In genomic region chr6:71250951-71251350, GRCm38 (mm10) we compare ENCODE assay signal across 37 mouse cellular contexts. TPM values are rescaled to one million over a fixed set of nuclear protein-coding genes. Genes with fewer than 3 reads are reported as not detected.
A peak's percentile ranks its signal among the peaks of the same experiment; 100 is the strongest.
DNase-seq lines count a peak whose midpoint lies in the region; ATAC-seq and TF ChIP-seq lines count a peak whose summit lies in the region.
"Had no signal": no experiment of that assay in that cellular context is flagged by ENCODE, and none has a peak within 500 bp of the region (broad histone marks: within the 10 kb centered on the region; RNA-seq: fewer than 3 reads in every experiment).

No protein-coding gene starts in this region.

- ATAC-seq in heart, embryonic 14.5 days (ENCODE audit: insufficient number of reproducible peaks, insufficient read depth, low FRiP score, low read depth): 0 out of 2 replicates have a peak, but pooled peaks have one; percentile 23
- 0 out of 2 replicates have a peak, but pooled peaks have one; percentile 57 for ATAC-seq in megakaryocyte-erythroid progenitor cell, adult 5-6 weeks (replicated peaks; ENCODE audit: low FRiP score, low TSS enrichment, poor library complexity, severe bottlenecking)
- ATAC-seq: CD4-positive, CD25-positive, alpha-beta regulatory T cell, adult 4 months; forebrain, postnatal 0 days; hindbrain, postnatal 0 days; intestine, embryonic 15.5 days had no signal

- intact Hi-C loops in gastrocnemius, adult 2 months (cut with DNase I): no loop called here
- intact Hi-C loops in heart, postnatal 14 days (cut with DNase I): no loop called here

- H3K4me2 ChIP-seq in heart, embryonic 14.5 days (ENCODE audit: low read length): no peak overlapping the region
- H3K4me2 ChIP-seq: embryonic facial prominence, embryonic 15.5 days; forebrain, embryonic 12.5 days; hindbrain, embryonic 12.5 days; intestine, embryonic 15.5 days; limb, embryonic 13.5 days; liver, embryonic 11.5 days; lung, embryonic 15.5 days had no signal

- H3K27ac ChIP-seq in gastrocnemius, adult 2 months: peak overlapping the region; percentile 35; the same call in 1 of the 2 replicates
- peak overlapping the region; percentile 10 to 33; a peak in 2 of 4 replicates for H3K27ac ChIP-seq in heart, embryonic 14.5 days (replicated peaks in 1 of 2; ENCODE audit: control insufficient read depth in 1 of 2, insufficient read depth in 1 of 2, low read depth in 2 of 2, low read length in 2 of 2)
- no peak overlapping the region for H3K27ac ChIP-seq in midbrain, embryonic 10.5 days (replicated peaks)
- H3K27ac ChIP-seq: embryonic facial prominence, embryonic 10.5 days; embryonic facial prominence, embryonic 15.5 days; forebrain, embryonic 12.5 days; hindbrain, embryonic 12.5 days; hindbrain, postnatal 0 days; intestine, embryonic 15.5 days; layer of hippocampus, adult 2 months; limb, embryonic 13.5 days; lung, embryonic 15.5 days had no signal

- no peak overlapping the region for H3K9ac ChIP-seq in heart, embryonic 14.5 days (ENCODE audit: low read length)
- H3K9ac ChIP-seq: embryonic facial prominence, embryonic 15.5 days; forebrain, embryonic 12.5 days; forebrain, postnatal 0 days; hindbrain, embryonic 12.5 days; intestine, embryonic 15.5 days; limb, embryonic 13.5 days; lung, embryonic 15.5 days had no signal

- H3K4me1 ChIP-seq in heart, embryonic 14.5 days (ENCODE audit: control insufficient read depth in 2 of 2, insufficient read depth in 2 of 2, low read length in 2 of 2): peaks cover 21 to 32% of the 10 kb centered on the region in 2 experiments
- no peaks in the 10 kb centered on the region for H3K4me1 ChIP-seq in midbrain, embryonic 10.5 days
- H3K4me1 ChIP-seq: embryonic facial prominence, embryonic 10.5 days; embryonic facial prominence, embryonic 15.5 days; forebrain, embryonic 12.5 days; hindbrain, embryonic 12.5 days; intestine, embryonic 15.5 days; limb, embryonic 13.5 days; lung, embryonic 15.5 days had no signal

- H3K9me3 ChIP-seq in heart, embryonic 14.5 days (ENCODE audit: control insufficient read depth, low read length): no peaks in the 10 kb centered on the region
- no peaks in the 10 kb centered on the region for H3K9me3 ChIP-seq in midbrain, embryonic 10.5 days (replicated peaks)
- H3K9me3 ChIP-seq: embryonic facial prominence, embryonic 10.5 days; embryonic facial prominence, embryonic 15.5 days; forebrain, embryonic 12.5 days; hindbrain, embryonic 12.5 days; intestine, embryonic 15.5 days; limb, embryonic 13.5 days; lung, embryonic 15.5 days had no signal

- H3K36me3 ChIP-seq in heart, embryonic 14.5 days (ENCODE audit: control insufficient read depth, insufficient read depth, low read length): peaks cover 30% of the 10 kb centered on the region
- no peaks in the 10 kb centered on the region for H3K36me3 ChIP-seq in C2C12 (ENCODE audit: control insufficient read depth, insufficient read depth)
- no peaks in the 10 kb centered on the region for H3K36me3 ChIP-seq in midbrain, embryonic 10.5 days
- H3K36me3 ChIP-seq: embryonic facial prominence, embryonic 10.5 days; embryonic facial prominence, embryonic 15.5 days; forebrain, embryonic 12.5 days; hindbrain, embryonic 12.5 days; intestine, embryonic 15.5 days; limb, embryonic 13.5 days; lung, embryonic 15.5 days had no signal

- no peak overlapping the region for H3ac ChIP-seq in C2C12 (ENCODE audit: control insufficient read depth, insufficient read length, low read depth)

- no peak for TF ChIP-seq CTCF in gastrocnemius, adult 2 months (IDR thresholded peaks at IDR 0.05)
- no peak for TF ChIP-seq CTCF in C2C12 (IDR thresholded peaks at IDR 0.05; ENCODE audit: control insufficient read depth, insufficient read depth, insufficient read length)

- H3K79me2 ChIP-seq in C2C12 (ENCODE audit: control insufficient read depth, insufficient read depth): no peaks in the 10 kb centered on the region

- no peak for DNase-seq in gastrocnemius, adult 2 months
- no peak for DNase-seq in gastrocnemius, postnatal 25 days
- no peak for DNase-seq in heart, postnatal 14 days
- no peak for DNase-seq in cerebellum, postnatal 4 days (ENCODE audit: low spot score in 2 of 2)
- DNase-seq in midbrain, embryonic 10.5 days (ENCODE audit: low spot score): no peak
- DNase-seq: adrenal gland, adult 8-10 months; cerebellum, adult 2 months; cerebellum, postnatal 14 days; forebrain, postnatal 0 days; gastrocnemius, postnatal 14 days; kidney, adult 2 months; kidney, postnatal 36 days; lung, postnatal 36 days; midbrain, embryonic 14.5 days; thymus, adult 2 months; thymus, postnatal 36 days had no signal

- no peaks in the 10 kb centered on the region for H3K27me3 ChIP-seq in heart, embryonic 14.5 days (ENCODE audit: control insufficient read depth, insufficient read depth, low read length)
- no peaks in the 10 kb centered on the region for H3K27me3 ChIP-seq in C2C12 (ENCODE audit: control insufficient read depth, insufficient read depth, insufficient read length)
- H3K27me3 ChIP-seq in midbrain, embryonic 10.5 days (ENCODE audit: low read depth, poor library complexity, severe bottlenecking): no peaks in the 10 kb centered on the region
- H3K27me3 ChIP-seq: embryonic facial prominence, embryonic 15.5 days; forebrain, embryonic 12.5 days; hindbrain, embryonic 12.5 days; intestine, embryonic 15.5 days; limb, embryonic 13.5 days; lung, embryonic 15.5 days had no signal

- H3K4me3 ChIP-seq in gastrocnemius, adult 2 months: 0 out of 2 replicates have a peak overlapping the region, but pooled peaks have one; percentile 5
- H3K4me3 ChIP-seq in heart, embryonic 14.5 days (ENCODE audit: control insufficient read depth in 1 of 2, insufficient read depth in 1 of 2, low read depth in 1 of 2, low read length in 2 of 2): no peak overlapping the region
- no peak overlapping the region for H3K4me3 ChIP-seq in C2C12 (ENCODE audit: insufficient read depth, poor library complexity, severe bottlenecking)
- H3K4me3 ChIP-seq in midbrain, embryonic 10.5 days: no peak overlapping the region
- H3K4me3 ChIP-seq: embryonic facial prominence, embryonic 10.5 days; embryonic facial prominence, embryonic 15.5 days; forebrain, embryonic 12.5 days; hindbrain, embryonic 12.5 days; intestine, embryonic 15.5 days; layer of hippocampus, adult 2 months; limb, embryonic 13.5 days; lung, embryonic 15.5 days; megakaryocyte, embryonic 14.5 days had no signal

- 52% methylated on average over 8 of the region's 8 CpGs for WGBS in heart, embryonic 14.5 days
- 87% methylated on average over 8 of the region's 8 CpGs for WGBS in midbrain, embryonic 10.5 days

- no peaks in the 10 kb centered on the region for H3K79me3 ChIP-seq in C2C12 (ENCODE audit: low read depth)

TF ChIP-seq in C2C12, 6 proteins besides CTCF, POLR2A, EP300 and RAD21:
- TF ChIP-seq MYOD1 (IDR thresholded peaks at IDR 0.05; ENCODE audit: control insufficient read depth, insufficient read length, low read depth) (peak; percentile 93), MYOG (IDR thresholded peaks at IDR 0.05; ENCODE audit: control insufficient read depth, extremely low read depth, insufficient read length) (no peak), USF1 (IDR thresholded peaks at IDR 0.05; ENCODE audit: low read depth) (no peak)

RNA-seq across cellular contexts. Expression of gene Krcc1, which starts 20.5 kb away (rescaled TPM):
- total RNA-seq in gastrocnemius, adult 2 months (2021): 10 to 100 TPM; 23.7 to 33.6 TPM
- 10 to 100 TPM; 23.2 to 27.4 TPM for total RNA-seq in gastrocnemius, postnatal 25 days (2021)
- polyA plus RNA-seq in heart, embryonic 14.5 days (2014; fragmentation: Nextera tagmentation; extraction: Ambion mirVana): 65.1 and 69.2 TPM in 2 replicates
- total RNA-seq in heart, postnatal 14 days (2021): 10 to 100 TPM; 46.1 to 49.5 TPM
- 11.5 TPM for polyA plus RNA-seq in C2C12 (2012; fragmentation: generic; extraction: Trizol)
- total RNA-seq in megakaryocyte-erythroid progenitor cell, adult 5-6 weeks (2014; fragmentation: Nextera tagmentation): 35.7 and 49.9 TPM in 2 replicates
- 75.0 and 113 TPM in 2 replicates for total RNA-seq in megakaryocyte-erythroid progenitor cell, adult 5-6 weeks (2017)
- polyA plus RNA-seq in midbrain, embryonic 10.5 days (2016; fragmentation: Nextera tagmentation; extraction: Ambion mirVana): 32.2 and 34.2 TPM in 2 replicates

RNA-seq across cellular contexts. Expression of gene Fabp1, which starts 51.3 kb away (rescaled TPM):
- not detected for total RNA-seq in gastrocnemius, adult 2 months (2021)
- total RNA-seq in gastrocnemius, postnatal 25 days (2021): not detected
- polyA plus RNA-seq in heart, embryonic 14.5 days (2014; fragmentation: Nextera tagmentation; extraction: Ambion mirVana): not detected in 2 replicates
- total RNA-seq in heart, postnatal 14 days (2021): not detected
- polyA plus RNA-seq in C2C12 (2012; fragmentation: generic; extraction: Trizol): not detected
- not detected in 2 replicates for total RNA-seq in megakaryocyte-erythroid progenitor cell, adult 5-6 weeks (2014; fragmentation: Nextera tagmentation)
- not detected in 2 replicates for total RNA-seq in megakaryocyte-erythroid progenitor cell, adult 5-6 weeks (2017)
- polyA plus RNA-seq in midbrain, embryonic 10.5 days (2016; fragmentation: Nextera tagmentation; extraction: Ambion mirVana): not detected in 2 replicates
- total RNA-seq: ES-E14; forebrain, postnatal 0 days; gastrocnemius, postnatal 14 days; hindbrain, postnatal 0 days; layer of hippocampus, adult 2 months; layer of hippocampus, postnatal 14 days; left cerebral cortex, adult 8-10 months; left cerebral cortex, postnatal 36 days; neutrophil, adult 5-6 weeks had no signal
- polyA plus RNA-seq: CD4-positive, CD25-positive, alpha-beta regulatory T cell, adult 4 months; cerebellum, adult 2 months; embryonic facial prominence, embryonic 10.5 days; forebrain, embryonic 12.5 days; forebrain, postnatal 0 days; hindbrain, embryonic 12.5 days; hindbrain, postnatal 0 days; midbrain, embryonic 14.5 days; neural tube, embryonic 11.5 days had no signal
